Mouse (Mus musculus) testis, adult 2 months (tissue): Measurements from ENCODE around the gene Sp2. TPM values are rescaled to one million over a fixed set of nuclear protein-coding genes. Genes with fewer than 3 reads are reported as not detected.
A peak's percentile ranks its signal among the peaks of the same experiment; 100 is the strongest.

Source experiments
- H3K27ac ChIP-seq: fragments of 200-500 bp; 2 replicates; pipeline ENCODE4 v1.5.1; 2012; ENCODE audit warnings: low read depth, low read length; ENCODE audit not compliant: control insufficient read depth, insufficient read depth
- H3K27me3 ChIP-seq: fragments of 200-500 bp; 2 replicates; pipeline ENCODE4 v1.6.1; 2012; ENCODE audit warnings: mild to moderate bottlenecking, low read length, moderate library complexity; ENCODE audit not compliant: control insufficient read depth, insufficient read depth
- H3K36me3 ChIP-seq: fragments of 200-500 bp; 2 replicates; pipeline ENCODE4 v1.6.1; 2012; ENCODE audit warnings: mild to moderate bottlenecking, low read length; ENCODE audit not compliant: control insufficient read depth, insufficient read depth
- H3K4me1 ChIP-seq: fragments of 200-500 bp; 2 replicates; pipeline ENCODE4 v1.6.1; 2012; ENCODE audit warnings: low read length; ENCODE audit not compliant: control insufficient read depth, insufficient read depth
- H3K4me3 ChIP-seq: fragments of 200-500 bp; 2 replicates; pipeline ENCODE4 v1.5.1; 2012; ENCODE audit warnings: low read depth, mild to moderate bottlenecking, low read length, moderate library complexity, mixed read lengths; ENCODE audit not compliant: control insufficient read depth
- CTCF ChIP-seq: fragments of 200-500 bp; IDR thresholded peaks from 2 replicates; pipeline ENCODE4 v1.5.1; 2012; ENCODE audit warnings: low read depth, mild to moderate bottlenecking, inconsistent platforms, low read length, moderate library complexity; ENCODE audit not compliant: control insufficient read depth, insufficient read depth, insufficient replicate concordance
- POLR2A ChIP-seq: fragments of 200-500 bp; IDR thresholded peaks from 2 replicates; pipeline ENCODE4 v1.6.1; 2012; ENCODE audit warnings: low read depth, mild to moderate bottlenecking, inconsistent platforms, low read length, moderate library complexity; ENCODE audit not compliant: control insufficient read depth
- polyA plus RNA-seq: library from polyadenylated mRNA; depleted of rRNA; stranded (reverse); fragments of >200 nt; gene quantifications from 2 replicates; pipeline ENCODE4 v1.2.3, GENCODE M21; 2012

The Sp2 gene
- polyA plus RNA-seq, 1 experiment = 17.9 TPM

DNA sequence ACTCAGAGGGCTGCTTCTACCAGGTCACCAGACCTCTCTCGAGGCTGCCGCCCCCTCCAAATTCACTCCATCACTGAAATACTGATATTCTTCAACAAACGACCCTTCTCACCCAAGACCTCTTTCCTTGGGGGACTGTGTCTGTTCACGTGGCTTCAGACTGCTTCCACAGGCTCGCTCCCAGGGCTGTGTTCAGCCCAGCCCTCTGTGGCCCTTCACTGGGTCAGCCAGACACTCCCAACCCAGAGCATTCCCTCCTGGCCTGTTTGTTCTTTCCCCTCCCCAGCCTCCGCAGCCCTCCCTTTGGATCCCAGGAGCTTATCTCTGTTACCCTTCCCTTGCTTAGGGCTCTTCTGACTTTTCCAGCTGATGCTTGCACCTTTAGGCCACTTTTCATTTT, 14.3 kb downstream of the Sp2 start:
- H3K36me3 ChIP-seq = no peaks in the 10 kb centered on the region; the same call in 1 of the 2 replicates
- H3K27me3 ChIP-seq = no peaks in the 10 kb centered on the region
- TF ChIP-seq CTCF (no peak), POLR2A (no peak)
- H3K4me3 ChIP-seq = no peak overlapping the region
- peaks cover 3% of the 10 kb centered on the region for H3K4me1 ChIP-seq
- peak overlapping the region; percentile 32; the same call in 1 of the 2 replicates for H3K27ac ChIP-seq

GRCm38 (mm10) chr11:96967544-96968269, 15.1 kb downstream of the Sp2 start:
- TF ChIP-seq POLR2A = no peak
- TF ChIP-seq CTCF = no peak
- H3K4me1 ChIP-seq = peaks cover 3% of the 10 kb centered on the region
- no peak overlapping the region for H3K27ac ChIP-seq

GRCm38 (mm10) chr11:96966914-96967543, 15.7 kb downstream of the Sp2 start:
- Histone ChIP-seq H3K4me1 (peaks cover 3% of the 10 kb centered on the region; the same call in 1 of the 2 replicates), H3K4me3 (no peak overlapping the region), H3K36me3 (no peaks in the 10 kb centered on the region; the same call in 1 of the 2 replicates), H3K27ac (peak overlapping the region; percentile 20; the same call in 1 of the 2 replicates), H3K27me3 (no peaks in the 10 kb centered on the region)
- TF ChIP-seq POLR2A = no peak
- no peak for TF ChIP-seq CTCF

More at GRCm38 (mm10) chr11:96967544-96968269, 15.1 kb downstream of the Sp2 start:
- H3K27me3 ChIP-seq = no peaks in the 10 kb centered on the region
- no peaks in the 10 kb centered on the region; the same call in 1 of the 2 replicates for H3K36me3 ChIP-seq
- H3K4me3 ChIP-seq = no peak overlapping the region

- Histone ChIP-seq H3K4me3 (no peak overlapping the region), H3K27ac (no peak overlapping the region), H3K36me3 (no peaks in the 10 kb centered on the region; the same call in none of the 2 replicates), H3K27me3 (no peaks in the 10 kb centered on the region), H3K4me1 (peaks cover 3% of the 10 kb centered on the region; the same call in 1 of the 2 replicates)
- TF ChIP-seq POLR2A = no peak
- no peak for TF ChIP-seq CTCF
Observed at GRCm38 (mm10) chr11:96966172-96966571, 16.6 kb downstream of the Sp2 start.

DNA sequence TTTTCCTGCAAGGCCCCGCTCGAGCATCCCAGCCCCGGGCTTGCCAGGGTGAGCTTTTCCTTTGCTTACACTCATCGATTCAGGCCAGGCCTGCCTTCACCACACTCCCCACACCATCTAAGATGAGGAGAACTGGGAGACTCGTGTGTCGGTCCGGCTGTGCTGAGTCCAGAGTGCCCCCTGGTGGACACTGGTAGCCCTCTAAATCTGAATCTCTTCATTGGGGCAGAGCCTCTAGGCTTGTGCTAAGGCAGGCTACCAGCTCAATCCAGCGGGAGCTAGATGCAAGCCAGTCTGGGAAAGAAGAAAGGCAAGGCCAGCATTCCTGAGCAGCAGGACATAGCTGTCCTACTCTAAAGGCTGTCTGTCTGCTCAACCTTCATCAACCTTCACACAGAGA, 19.2 kb downstream of the Sp2 start:
- no peak overlapping the region for H3K27ac ChIP-seq
- H3K4me1 ChIP-seq = no peaks in the 10 kb centered on the region; the same call in 1 of the 2 replicates
- no peak overlapping the region for H3K4me3 ChIP-seq
- no peaks in the 10 kb centered on the region for H3K27me3 ChIP-seq
- TF ChIP-seq CTCF = peak; percentile 62; the same call in 1 of the 2 replicates
- no peak for TF ChIP-seq POLR2A
- no peaks in the 10 kb centered on the region; the same call in none of the 2 replicates for H3K36me3 ChIP-seq

GRCm38 (mm10) chr11:96957061-96957805, 25.5 kb downstream of the Sp2 start:
- H3K27ac ChIP-seq = no peak overlapping the region
- peaks cover 9% of the 10 kb centered on the region for H3K36me3 ChIP-seq
- H3K4me1 ChIP-seq = no peaks in the 10 kb centered on the region; the same call in 1 of the 2 replicates
- no peak overlapping the region for H3K4me3 ChIP-seq
- TF ChIP-seq CTCF = no peak
- H3K27me3 ChIP-seq = no peaks in the 10 kb centered on the region
